Mouse (Mus musculus): ENCODE results near the gene Traip.

- TF ChIP-seq CTCF (conservative IDR thresholded peaks at IDR 0.05; ENCODE audit: insufficient read depth, insufficient read length, low read depth, low read length) (no peak), POLR2A (IDR thresholded peaks at IDR 0.05; ENCODE audit: low read depth, low read length) (no peak)
Observed at GRCm38 (mm10) chr9:107968531-107968930, 18.6 kb downstream of the Traip start.

All from kidney, adult 2 months (tissue).